Mouse (Mus musculus) forebrain, embryonic 14.5 days (tissue): Measurements from ENCODE around the gene Gba. TPM values are rescaled to one million over a fixed set of nuclear protein-coding genes. Genes with fewer than 3 reads are reported as not detected.
A peak's percentile ranks its signal among the peaks of the same experiment; 100 is the strongest.
"Not testable (repeated sequence)": the region's sequence is repeated elsewhere in the genome, so short reads cannot be mapped to it uniquely, and the experiment has no call there.

Experiments used
- ATAC-seq: fragments of 200-750 bp; cut with Nextera tagmentation; 2 replicates; pipeline ENCODE4 v1.8.0; 2017; ENCODE audit warnings: mild to moderate bottlenecking, moderate library complexity
- DNase-seq: peaks from one replicate; pipeline ENCODE4 v3.0.0-alpha.2; 2015; ENCODE audit warnings: low spot score
- H3K27ac ChIP-seq: fragments of 300-500 bp; sonication (generic); 2 replicates; pipeline ENCODE4 v1.5.1; 2014; ENCODE audit warnings: low read depth, mild to moderate bottlenecking, control low read depth, low read length, moderate library complexity
- H3K27me3 ChIP-seq: fragments of 300-500 bp; sonication (generic); replicated peaks from 2 replicates; pipeline ENCODE4 v1.6.1; 2014; ENCODE audit warnings: low read length, control low read depth, mixed read lengths; ENCODE audit not compliant: control insufficient read depth, insufficient read depth
- H3K36me3 ChIP-seq: fragments of 300-500 bp; sonication (generic); 2 replicates; pipeline ENCODE4 v1.6.1; 2014; ENCODE audit warnings: low read length, control low read depth; ENCODE audit not compliant: control insufficient read depth, insufficient read depth
- H3K4me1 ChIP-seq: fragments of 300-500 bp; sonication (generic); 2 replicates; pipeline ENCODE4 v1.6.1; 2014; ENCODE audit warnings: antibody characterized with exemption, low read length, control low read depth; ENCODE audit not compliant: control insufficient read depth, insufficient read depth
- H3K4me2 ChIP-seq: fragments of 300-500 bp; sonication (generic); 2 replicates; pipeline ENCODE4 v1.6.1; 2014; ENCODE audit warnings: mild to moderate bottlenecking, control low read depth, low read length
- H3K4me3 ChIP-seq: fragments of 300-500 bp; sonication (generic); 2 replicates; pipeline ENCODE4 v1.5.1; 2014; ENCODE audit warnings: low read depth, low read length, control low read depth
- H3K9ac ChIP-seq: fragments of 300-500 bp; sonication (generic); 2 replicates; pipeline ENCODE4 v1.6.1; 2014; ENCODE audit warnings: mild to moderate bottlenecking, low read length, control low read depth, moderate library complexity
- H3K9me3 ChIP-seq: fragments of 300-500 bp; sonication (generic); replicated peaks from 2 replicates; pipeline ENCODE4 v1.6.1; 2016; ENCODE audit warnings: low read length, control low read depth, mixed read lengths; ENCODE audit not compliant: control insufficient read depth
- WGBS: fragments of 180-500 bp; shearing (Covaris S2); extraction: QIAGEN DNeasy Blood & Tissue Kit; methylation state at CpG from one replicate; pipeline ENCODE4 v1.1.7; 2014; 5-methylcytosine and 5-hydroxymethylcytosine counted together
- polyA plus RNA-seq: library from polyadenylated mRNA; unstranded; fragments of >200 nt; fragmentation: Nextera tagmentation; extraction: Ambion mirVana; gene quantifications from 2 replicates; pipeline ENCODE4 v1.2.1, GENCODE M21; 2014

The Gba gene
- polyA plus RNA-seq, 1 experiment from 2014 or later, result 47.9 TPM

DNA sequence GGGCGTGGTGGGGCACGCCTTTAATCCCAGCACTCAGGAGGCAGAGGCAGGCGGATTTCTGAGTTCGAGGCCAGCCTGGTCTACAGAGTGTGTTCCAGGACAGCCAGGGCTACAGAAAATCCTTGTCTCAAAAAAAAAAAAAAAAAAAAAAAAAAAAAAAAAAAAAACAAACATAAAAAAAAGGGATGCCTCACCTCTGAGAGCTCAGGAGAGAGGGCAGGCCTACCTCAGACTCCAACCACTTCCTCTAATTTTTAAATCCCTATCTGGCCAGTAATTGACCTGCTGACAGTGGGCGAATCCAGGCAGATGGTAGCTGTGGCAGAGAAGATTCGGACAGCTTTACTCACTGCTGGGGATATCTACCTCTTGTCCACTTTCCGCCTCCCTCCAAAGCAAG, 13.7 kb downstream of the Gba start:
- ATAC-seq, DNase-seq, H3K27ac ChIP-seq, H3K27me3 ChIP-seq, H3K4me3 ChIP-seq, H3K9me3 ChIP-seq: not testable (repeated sequence)
- H3K36me3 ChIP-seq, result peaks cover 13% of the 10 kb centered on the region
- 0 out of 2 replicates have a peak overlapping the region, but pooled peaks have one; percentile 2 for H3K9ac ChIP-seq
- peak overlapping the region; percentile 71 for H3K4me2 ChIP-seq
- WGBS, result 68% methylated on average over 7 of the region's 7 CpGs
- H3K4me1 ChIP-seq, result peaks cover 28% of the 10 kb centered on the region

DNA sequence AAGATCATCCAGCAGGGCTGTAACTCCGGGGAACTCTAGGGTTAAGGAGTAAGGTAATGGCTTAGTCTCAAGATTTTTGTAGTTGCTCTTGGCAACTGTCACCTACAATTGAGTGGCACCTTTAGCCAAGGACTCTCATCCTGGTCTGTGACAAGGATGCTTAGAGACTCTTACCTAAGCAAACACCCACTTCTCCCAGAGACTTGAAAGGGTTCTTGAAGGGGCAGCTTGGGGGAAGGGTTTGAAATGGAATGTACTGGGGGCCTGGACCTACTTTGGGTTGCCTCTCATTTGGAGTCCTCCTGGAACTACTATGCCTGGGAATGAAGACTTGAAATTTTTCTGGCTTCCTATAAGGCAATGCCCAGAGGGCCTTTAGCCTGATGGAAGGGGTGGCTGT, 15.5 kb downstream of the Gba start:
- 68% methylated on average over 1 of the region's 1 CpGs for whole genome bisulfite sequencing

DNA sequence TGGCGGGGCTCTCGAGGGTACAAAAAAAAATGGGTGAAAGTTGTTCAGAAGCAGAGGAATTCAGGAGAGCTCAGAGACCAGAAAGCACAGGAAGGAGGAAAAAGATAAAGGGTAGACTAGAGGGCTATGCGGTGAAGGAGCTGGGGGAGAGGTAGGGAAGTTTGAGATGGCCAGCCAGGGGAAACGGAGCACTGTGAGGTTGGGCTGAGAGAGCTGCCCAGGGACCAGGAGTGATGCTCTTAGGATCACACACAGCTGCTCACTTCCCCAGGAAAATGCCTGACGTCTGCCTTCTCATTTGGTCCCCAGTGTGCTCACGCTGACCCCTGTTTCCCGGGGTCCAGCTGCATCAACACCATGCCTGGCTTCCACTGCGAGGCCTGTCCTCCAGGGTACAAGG, 16.8 kb downstream of the Gba start:
- ATAC-seq (no peak), DNase-seq (no peak)
- 57% methylated on average over 8 of the region's 8 CpGs for WGBS
- no peaks in the 10 kb centered on the region for H3K27me3 ChIP-seq
- no peak overlapping the region for H3K4me3 ChIP-seq
- no peak overlapping the region for H3K4me2 ChIP-seq
- no peak overlapping the region for H3K27ac ChIP-seq
- no peak overlapping the region for H3K9ac ChIP-seq
- H3K9me3 ChIP-seq, result no peaks in the 10 kb centered on the region
- H3K36me3 ChIP-seq, result peaks cover 42% of the 10 kb centered on the region
- peaks cover 33% of the 10 kb centered on the region for H3K4me1 ChIP-seq

More for the DNA sequence above, 15.5 kb downstream of the Gba start:
- DNase-seq, result no peak
- no peak for ATAC-seq
- Histone ChIP-seq H3K4me2 (no peak overlapping the region), H3K9me3 (no peaks in the 10 kb centered on the region), H3K36me3 (peaks cover 31% of the 10 kb centered on the region), H3K4me1 (peaks cover 23% of the 10 kb centered on the region), H3K4me3 (no peak overlapping the region), H3K9ac (no peak overlapping the region), H3K27ac (no peak overlapping the region), H3K27me3 (no peaks in the 10 kb centered on the region)

DNA sequence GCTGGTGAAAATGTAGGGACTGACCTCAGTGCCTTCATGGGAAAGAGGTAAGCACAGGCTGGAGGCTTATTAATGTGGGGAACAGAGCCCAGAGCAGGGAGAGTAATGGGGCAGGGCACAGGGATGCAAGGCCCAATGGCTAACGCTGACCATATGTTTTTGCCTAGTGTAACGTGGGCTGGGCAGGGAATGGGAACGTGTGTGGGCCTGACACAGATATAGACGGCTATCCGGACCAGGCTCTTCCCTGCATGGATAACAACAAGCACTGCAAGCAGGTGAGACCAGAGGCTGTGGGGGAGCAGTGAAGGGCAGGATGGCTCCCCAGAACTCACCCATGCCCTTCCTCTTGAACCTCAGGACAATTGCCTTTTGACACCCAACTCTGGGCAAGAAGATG, 18.4 kb downstream of the Gba start:
- no peak overlapping the region for H3K4me2 ChIP-seq
- no peak overlapping the region for H3K27ac ChIP-seq
- ATAC-seq (no peak), DNase-seq (no peak)
- 62% methylated on average over 5 of the region's 5 CpGs for WGBS
- no peak overlapping the region for H3K4me3 ChIP-seq
- H3K9ac ChIP-seq, result no peak overlapping the region; the same call in 1 of the 2 replicates
- H3K36me3 ChIP-seq, result peaks cover 42% of the 10 kb centered on the region
- no peaks in the 10 kb centered on the region for H3K27me3 ChIP-seq
- H3K4me1 ChIP-seq, result peaks cover 35% of the 10 kb centered on the region
- no peaks in the 10 kb centered on the region for H3K9me3 ChIP-seq

DNA sequence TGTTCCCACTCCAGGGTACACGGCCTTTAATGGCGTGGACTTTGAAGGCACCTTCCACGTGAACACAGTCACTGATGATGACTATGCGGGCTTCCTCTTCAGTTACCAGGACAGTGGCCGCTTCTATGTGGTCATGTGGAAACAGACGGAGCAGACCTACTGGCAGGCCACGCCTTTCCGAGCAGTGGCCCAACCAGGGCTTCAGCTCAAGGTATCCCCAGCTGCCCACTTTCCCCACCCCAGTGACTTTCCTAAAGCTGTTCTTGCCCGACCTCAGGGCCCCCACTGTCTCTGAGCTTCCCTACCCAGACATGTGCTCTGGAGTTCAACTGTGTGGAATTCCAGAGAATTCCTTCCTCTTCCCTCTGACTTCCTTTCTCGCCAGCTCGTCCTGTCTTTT, 22.1 kb downstream of the Gba start:
- H3K36me3 ChIP-seq, result peaks cover 39% of the 10 kb centered on the region
- peak overlapping the region; percentile 85 for H3K9ac ChIP-seq
- DNase-seq, result no peak

DNA sequence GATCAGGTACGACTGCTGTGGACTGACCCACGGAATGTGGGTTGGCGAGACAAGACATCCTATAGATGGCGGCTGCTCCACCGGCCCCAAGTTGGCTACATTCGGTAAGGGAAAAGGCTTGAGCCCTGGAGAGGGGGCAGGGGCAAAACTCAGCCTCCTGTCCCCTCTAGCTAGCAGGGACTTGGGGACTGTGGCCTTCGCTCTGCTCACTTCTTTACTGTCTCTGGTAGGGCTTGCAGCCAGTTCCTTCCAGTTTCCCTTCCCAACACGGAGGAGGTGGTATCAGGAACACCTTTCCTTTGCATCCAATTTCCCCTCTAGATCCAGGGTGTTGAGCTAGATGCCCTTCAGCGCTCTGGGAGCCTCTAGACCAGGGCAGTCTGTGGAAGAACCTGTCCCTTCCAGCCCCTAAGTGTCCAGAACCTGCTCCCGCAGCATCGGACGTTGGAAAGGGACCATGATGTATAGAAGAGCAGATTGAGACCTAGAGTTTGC, 22.6 kb downstream of the Gba start:
- 6% methylated on average over 12 of the region's 12 CpGs for WGBS
- H3K27me3 ChIP-seq, result no peaks in the 10 kb centered on the region
- no peak for ATAC-seq
- peak overlapping the region; percentile 72 for H3K4me2 ChIP-seq
- peak overlapping the region; percentile 94 for H3K27ac ChIP-seq
- no peak for DNase-seq
- H3K36me3 ChIP-seq, result peaks cover 35% of the 10 kb centered on the region
- H3K4me1 ChIP-seq, result peaks cover 48% of the 10 kb centered on the region
- H3K4me3 ChIP-seq, result peak overlapping the region; percentile 62
- H3K9ac ChIP-seq, result peak overlapping the region; percentile 85
- no peaks in the 10 kb centered on the region for H3K9me3 ChIP-seq

More for the DNA sequence above, 22.1 kb downstream of the Gba start:
- ATAC-seq, result no peak
- no peaks in the 10 kb centered on the region for H3K27me3 ChIP-seq
- WGBS, result 17% methylated on average over 11 of the region's 11 CpGs
- H3K9me3 ChIP-seq, result no peaks in the 10 kb centered on the region
- peak overlapping the region; percentile 72 for H3K4me2 ChIP-seq
- peak overlapping the region; percentile 94 for H3K27ac ChIP-seq
- H3K4me3 ChIP-seq, result peak overlapping the region; percentile 62
- peaks cover 48% of the 10 kb centered on the region for H3K4me1 ChIP-seq

DNA sequence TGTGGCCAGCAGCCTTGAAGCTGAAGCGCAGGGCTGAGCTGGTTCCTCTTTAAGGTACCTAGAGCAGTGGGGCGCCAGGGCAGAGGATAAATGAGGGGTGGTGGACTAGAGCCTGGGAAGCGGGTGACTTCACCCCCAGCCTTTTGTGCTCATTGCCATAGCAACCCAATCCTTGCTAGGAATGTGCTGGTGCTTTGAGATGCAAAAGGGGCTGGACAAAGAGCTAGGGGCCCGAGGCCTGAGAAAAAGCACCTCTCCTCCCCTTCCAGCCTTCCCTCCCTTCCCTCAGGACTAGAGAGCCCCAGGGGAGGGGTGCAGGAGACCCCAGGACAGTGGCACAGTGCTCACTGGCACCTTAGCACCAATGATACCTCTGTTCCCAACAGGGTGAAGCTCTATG, 23.2 kb downstream of the Gba start:
- H3K4me1 ChIP-seq, result peaks cover 48% of the 10 kb centered on the region
- peak overlapping the region; percentile 94 for H3K27ac ChIP-seq
- H3K9ac ChIP-seq, result peak overlapping the region; percentile 85
- no peaks in the 10 kb centered on the region for H3K27me3 ChIP-seq
- DNase-seq (peak; percentile 95), ATAC-seq (peak; percentile 66)
- 6% methylated on average over 4 of the region's 4 CpGs for WGBS
- peaks cover 35% of the 10 kb centered on the region for H3K36me3 ChIP-seq
- peak overlapping the region; percentile 72 for H3K4me2 ChIP-seq
- peak overlapping the region; percentile 62 for H3K4me3 ChIP-seq
- no peaks in the 10 kb centered on the region for H3K9me3 ChIP-seq

DNA sequence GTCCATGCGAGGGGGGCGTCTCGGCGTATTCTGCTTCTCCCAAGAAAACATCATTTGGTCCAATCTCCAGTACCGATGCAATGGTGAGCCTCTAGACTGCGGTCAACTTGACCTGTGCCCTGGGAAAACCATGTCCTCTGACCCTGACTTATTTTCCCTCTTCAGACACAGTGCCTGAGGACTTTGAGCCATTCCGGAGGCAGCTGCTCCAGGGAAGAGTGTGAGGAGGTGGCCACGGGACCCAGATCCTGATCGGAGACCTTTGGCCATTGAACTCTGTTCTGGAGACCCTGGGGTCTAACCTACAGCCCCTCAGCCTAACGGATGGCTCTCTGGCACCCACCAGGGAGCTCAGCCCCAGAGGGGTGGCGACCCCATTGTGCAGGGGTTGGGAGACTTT, 23.6 kb downstream of the Gba start:
- DNase-seq (no peak), ATAC-seq (no peak)
- peaks cover 46% of the 10 kb centered on the region for H3K4me1 ChIP-seq

DNA sequence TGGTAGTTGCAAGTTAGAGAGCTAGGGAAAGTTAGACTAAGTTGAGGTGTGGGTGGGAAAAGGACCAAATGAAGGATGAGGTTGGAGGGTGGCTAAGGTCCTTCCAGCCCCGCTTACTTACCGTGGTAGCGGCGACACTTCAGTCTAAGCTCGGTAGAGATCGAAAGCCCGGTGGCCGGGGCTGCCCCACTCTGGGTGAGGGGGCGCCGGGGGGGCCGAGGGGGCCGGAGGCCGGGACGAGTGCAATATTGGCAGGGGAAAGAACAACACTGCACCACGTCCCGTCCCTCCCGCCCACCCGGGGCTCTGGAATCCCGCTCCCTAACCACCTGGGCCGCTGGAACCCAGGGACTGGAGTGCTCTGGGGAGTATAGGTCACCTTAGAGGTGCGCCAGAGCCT, 24.2 kb downstream of the Gba start, which contains the start of gene Mtx1:
Gene Mtx1 (minus strand): TSS at position 189 of the 400 bp plus-strand sequence.
- ATAC-seq (no peak; the same call in 1 of the 2 replicates), DNase-seq (no peak)
- Histone ChIP-seq H3K9ac (peak within 1 kb of the TSS; percentile 85), H3K9me3 (no peaks in the 10 kb centered on the region), H3K4me1 (peaks cover 45% of the 10 kb centered on the region), H3K4me3 (peak within 1 kb of the TSS; percentile 62), H3K36me3 (peaks cover 27% of the 10 kb centered on the region), H3K27me3 (no peaks in the 10 kb centered on the region), H3K4me2 (peak within 1 kb of the TSS; percentile 72), H3K27ac (peak within 1 kb of the TSS; percentile 94)
- WGBS, result under 1% methylated on average over 21 of the region's 21 CpGs

More for the DNA sequence above, 23.6 kb downstream of the Gba start:
- H3K9ac ChIP-seq, result peak overlapping the region; percentile 85
- peak overlapping the region; percentile 62 for H3K4me3 ChIP-seq
- WGBS, result under 1% methylated on average over 11 of the region's 11 CpGs
- H3K4me2 ChIP-seq, result peak overlapping the region; percentile 72
- H3K36me3 ChIP-seq, result peaks cover 32% of the 10 kb centered on the region
- H3K27ac ChIP-seq, result peak overlapping the region; percentile 94
- H3K27me3 ChIP-seq, result no peaks in the 10 kb centered on the region
- H3K9me3 ChIP-seq, result no peaks in the 10 kb centered on the region
